Mouse (Mus musculus) Muller cell, postnatal 12 days (primary cell): ENCODE measurements around the gene Tbrg1.

Experiments
- DNase-seq: peaks from one replicate; pipeline ENCODE4 v3.0.0-alpha.2; 2015; ENCODE audit errors: inconsistent ontology term

The Tbrg1 gene

DNA sequence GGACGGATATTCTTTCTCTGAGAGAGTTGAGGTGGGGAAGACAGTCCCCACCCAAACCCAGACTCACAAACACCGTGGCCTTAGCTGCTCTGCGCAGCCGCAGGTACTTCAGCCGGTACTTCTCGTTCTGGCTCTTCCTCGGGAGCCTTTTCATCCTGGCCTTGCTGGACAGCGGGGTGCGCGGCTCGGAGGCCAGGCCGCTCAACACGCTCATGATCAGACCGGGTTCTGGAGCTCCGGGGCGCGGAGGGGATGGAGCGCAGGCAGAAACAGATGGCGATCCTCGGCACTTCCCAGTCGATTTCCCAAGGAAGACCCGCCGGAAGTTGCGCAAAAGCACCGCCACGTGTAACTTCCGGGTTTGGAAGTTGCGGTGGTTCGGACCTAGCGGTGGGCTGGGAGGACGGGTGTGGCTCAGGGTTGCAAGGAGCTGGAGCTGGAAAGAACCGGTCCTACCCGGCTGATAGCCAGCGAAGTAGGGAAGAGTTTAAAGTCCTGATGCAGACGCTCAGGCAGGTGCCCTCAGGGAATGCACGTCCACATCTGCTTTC, at the start of gene Tbrg1:
Gene Tbrg1 (minus strand): TSS at position 382 of the 551 bp plus-strand sequence.
- DNase-seq = peak; percentile 86

DNA sequence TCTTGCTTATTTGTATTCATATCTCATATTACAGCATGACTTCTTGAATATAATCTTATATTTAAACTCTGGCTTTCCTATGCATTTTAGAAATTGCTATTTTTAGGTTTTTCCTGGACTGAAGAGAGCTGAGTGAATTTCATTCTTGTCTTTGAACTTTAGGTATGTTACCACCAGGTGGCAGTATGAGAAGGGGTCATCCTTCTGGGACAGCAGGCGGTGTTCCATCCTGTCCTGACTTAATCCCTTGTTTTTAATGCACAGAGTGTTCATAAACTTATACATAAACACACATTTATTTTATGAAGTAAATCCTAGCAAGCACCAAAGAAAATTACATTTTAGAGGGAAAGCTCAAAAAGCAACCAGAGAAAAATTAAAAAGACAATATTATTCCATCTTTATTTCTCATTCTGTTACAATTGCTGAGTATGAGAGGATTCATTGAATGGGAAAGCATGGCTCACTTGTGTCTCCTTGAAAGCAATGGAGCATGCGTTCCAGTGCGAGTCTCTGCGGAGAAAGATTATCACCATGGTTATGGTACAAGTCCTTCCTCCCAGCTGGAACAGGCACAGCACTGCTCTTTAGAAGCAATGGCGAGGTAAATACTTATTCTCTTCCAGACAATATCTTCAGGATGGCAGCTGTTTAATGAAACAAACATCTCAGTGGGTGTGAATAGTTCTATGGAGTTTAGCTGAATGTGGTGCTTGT, 33.0 kb upstream of the Tbrg1 start:
- DNase-seq = peak; percentile 6

DNA sequence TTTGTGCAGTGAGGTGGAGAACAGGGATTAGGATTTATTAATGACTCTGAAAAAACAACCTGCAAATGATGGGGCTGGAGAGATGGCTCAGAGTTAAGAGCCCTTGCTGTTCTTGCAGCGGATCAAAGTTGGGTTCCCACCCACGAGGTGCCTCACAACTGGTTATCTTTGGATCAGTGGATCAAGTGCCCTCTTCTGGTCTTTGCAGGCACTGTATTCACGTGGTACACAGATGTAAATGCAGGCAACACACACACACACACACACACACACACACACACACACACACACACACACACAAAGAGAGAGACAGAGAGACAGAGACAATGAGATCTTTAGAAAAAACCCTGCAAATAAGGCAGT, 30.8 kb upstream of the Tbrg1 start:
- DNase-seq = no peak

DNA sequence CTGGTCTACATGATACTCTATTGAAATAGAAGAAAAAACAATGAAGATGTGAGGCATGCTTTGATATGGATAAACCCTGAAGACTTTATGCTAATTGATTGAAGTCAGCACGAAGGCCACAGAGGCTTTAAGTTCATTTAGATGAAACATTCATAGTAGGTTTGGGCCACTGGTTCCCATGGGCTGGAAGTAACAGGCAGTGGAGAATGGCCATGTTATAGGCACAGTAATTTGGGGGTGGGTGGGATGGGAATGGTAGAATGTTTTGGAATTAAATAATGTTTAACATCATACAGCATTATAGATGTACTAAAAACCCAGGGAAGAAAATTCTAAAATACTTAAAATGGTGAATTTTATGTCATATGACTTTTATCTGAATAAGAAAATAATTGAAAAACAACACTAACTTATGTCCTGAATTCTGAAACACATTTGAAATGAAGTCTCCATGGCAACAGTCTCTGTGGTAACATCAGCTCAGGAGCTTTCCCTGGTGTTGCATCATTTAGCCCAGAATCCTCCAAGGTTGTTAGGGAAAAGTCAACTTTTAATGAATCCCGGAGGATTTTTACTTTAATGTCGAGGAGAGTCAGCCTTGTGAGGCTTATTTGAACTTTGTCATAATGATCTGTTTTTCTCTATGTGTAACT, 30.3 kb upstream of the Tbrg1 start:
- DNase-seq = no peak

DNA sequence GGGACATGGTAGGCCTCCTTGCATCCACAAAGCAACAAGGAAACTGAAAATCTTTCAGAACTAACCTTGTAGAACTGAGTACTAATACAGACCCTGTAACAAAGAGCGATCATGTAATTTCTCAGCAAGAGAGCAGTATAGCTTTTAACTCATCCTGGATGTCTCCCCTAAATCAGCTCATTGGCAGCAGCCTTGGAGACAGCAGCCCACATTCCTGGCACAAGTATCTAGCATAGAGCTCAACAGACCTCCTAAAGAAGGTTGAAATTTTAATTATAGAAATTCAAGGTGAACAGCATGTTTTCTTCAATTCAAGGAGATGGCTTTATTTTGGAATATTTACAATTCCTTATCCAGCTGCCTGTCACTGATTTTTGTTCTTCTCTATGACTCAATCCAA, 24.0 kb upstream of the Tbrg1 start:
- DNase-seq = no peak

DNA sequence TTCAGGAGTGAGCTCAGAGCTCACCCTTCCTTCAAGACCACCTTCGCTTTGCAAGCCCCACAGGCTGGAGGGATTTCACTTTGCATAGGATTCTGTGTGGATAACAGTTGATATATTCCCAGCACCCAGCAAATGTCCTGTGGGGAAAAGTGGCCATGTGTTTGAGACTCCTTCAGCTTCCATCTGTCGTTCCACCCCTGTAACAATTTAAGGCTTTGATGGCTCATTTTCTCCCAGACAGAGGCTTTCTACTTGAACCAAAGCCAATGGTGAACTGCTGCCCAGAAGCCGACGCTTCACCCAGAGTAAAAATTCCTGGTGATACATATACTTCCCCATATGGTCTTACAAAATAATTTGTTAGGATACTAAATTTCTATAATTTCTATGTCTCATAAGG, 18.2 kb upstream of the Tbrg1 start:
- DNase-seq = no peak

DNA sequence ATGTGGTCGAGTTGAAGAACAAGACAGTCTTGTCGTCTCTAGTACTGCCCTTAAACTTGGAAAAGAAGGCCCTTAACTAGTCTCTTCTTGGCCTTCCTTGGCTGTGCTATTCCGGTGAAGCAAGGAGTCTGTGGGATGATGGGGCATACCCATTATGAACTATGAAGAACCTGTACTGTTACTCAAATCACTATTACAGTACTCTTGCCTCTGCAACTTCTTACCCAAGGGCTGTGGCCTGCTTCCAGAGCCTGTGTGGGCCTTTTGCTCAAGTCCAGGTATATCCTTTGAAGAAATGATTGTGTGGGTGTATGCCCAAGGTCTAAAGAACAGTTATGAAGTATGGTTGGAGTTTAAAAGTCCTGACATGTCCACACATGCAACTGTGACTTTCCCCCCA, 13.1 kb upstream of the Tbrg1 start:
- DNase-seq = no peak

DNA sequence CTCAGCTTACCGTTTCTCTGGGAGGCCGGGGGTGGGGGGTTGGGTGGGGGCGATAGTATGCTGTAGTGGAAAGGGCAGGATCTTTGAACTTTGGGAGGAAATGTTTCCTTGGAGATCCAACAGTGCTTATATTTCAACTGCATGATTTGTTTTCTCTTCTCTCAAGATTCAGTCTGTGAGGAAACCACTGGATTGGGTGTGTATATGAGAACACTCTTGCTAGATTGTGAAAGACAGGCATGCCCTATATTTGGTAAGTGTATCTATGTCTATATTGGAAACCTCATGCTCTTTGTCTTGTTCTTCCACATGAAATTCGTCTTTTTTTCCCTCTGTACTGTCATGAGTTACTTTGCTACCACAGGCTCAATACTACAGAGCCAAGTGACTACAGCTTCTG, 12.6 kb upstream of the Tbrg1 start:
- no peak for DNase-seq

DNA sequence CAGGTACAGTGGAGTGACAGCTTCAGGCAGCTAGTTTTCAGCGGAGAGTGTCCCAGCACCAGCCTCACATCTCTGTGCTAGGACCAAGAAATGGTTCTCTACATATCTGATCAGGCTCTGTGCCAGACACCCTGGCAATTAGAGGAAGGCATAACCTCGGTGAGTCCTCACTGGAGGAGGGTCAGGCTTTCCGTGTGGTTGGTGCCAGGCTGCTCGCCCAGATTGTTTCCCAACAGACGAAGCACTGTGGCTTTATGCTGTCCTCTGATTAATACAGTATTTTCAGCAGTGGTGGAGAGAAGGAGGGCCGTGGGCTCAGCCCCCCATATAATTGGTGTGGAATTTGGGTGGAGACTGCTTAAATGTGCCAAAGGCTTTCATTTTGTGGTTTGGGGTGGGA, 12.0 kb upstream of the Tbrg1 start, which contains the start of gene Panx3:
Gene Panx3 (minus strand): TSS at position 121 of the 400 bp plus-strand sequence.
- DNase-seq = peak; percentile 58

DNA sequence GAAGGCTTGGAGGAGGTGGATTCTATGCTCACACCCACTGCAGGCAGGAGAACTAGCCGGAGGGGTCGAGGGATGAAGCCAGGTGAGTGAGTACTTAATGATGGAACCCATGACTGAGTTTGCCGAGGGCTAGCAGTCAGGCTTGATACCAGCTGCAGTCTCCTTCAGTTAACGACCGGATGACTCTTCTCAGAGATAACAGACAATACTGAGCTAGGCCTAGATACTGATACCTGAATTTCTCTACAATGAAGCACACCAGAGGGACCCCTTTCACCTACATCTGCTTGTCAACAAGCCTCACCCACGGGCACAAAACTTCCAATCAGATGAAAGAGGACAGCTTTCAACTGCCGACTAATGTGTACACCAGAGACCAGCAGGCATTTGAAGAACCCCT, 8.9 kb upstream of the Tbrg1 start:
- no peak for DNase-seq

DNA sequence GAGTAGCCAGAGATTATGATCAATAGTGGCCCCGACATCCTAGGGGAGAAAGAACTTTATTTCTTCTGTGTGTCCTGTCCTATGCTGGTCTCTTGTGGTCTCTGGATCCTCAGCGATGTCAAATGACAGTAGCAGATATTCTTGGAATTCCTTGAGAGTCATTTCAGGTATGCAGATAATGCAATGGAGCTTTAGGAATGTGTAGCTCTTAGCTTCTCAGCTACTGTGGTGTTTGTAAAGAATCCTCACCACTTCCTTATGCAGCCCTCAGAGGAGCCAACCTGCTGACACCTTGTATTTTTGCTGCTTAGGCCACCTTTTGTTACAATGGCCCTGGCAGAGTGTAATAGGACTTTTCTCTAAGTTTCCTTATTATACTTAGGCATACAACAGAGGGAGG, 7.5 kb upstream of the Tbrg1 start:
- DNase-seq = peak; percentile 16

DNA sequence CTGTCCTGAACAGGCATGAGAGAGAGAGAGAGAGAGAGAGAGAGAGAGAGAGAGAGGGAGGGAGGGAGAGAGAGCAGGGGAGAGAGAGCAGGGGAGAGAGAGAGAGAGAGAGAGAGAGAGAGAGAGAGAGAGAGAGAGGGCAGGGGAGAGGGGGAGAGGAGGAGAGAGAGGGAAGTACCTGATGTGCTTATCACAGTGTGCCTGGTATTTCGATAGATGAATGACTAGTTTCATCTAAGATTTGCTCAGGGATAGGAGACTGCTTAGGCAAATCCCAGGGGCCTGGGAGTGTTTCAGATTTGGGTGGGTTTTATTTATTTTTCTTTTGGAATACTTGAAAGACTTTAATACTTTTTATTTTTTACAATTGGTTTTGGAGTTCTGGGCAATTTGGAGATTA, 6.1 kb upstream of the Tbrg1 start:
- DNase-seq = no peak

DNA sequence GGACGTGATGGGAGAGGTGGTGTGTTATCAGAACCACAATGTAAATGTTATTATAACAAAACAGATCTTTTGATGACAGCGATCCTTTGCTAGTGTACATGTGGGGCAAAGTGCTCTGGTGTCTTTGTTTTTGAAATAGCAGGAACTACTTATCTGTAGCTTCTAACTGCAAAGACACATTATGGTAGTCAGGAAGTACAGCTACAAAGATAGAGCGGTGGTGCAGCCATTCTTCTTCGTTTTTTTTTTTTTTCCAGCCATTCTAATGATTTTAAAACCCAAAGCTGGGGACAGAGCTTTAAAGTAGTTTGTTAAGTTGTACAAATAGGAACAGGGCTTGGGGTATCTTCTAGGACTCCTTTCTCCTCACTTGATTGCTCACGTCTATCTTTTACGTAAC, 2.3 kb upstream of the Tbrg1 start:
- no peak for DNase-seq

DNA sequence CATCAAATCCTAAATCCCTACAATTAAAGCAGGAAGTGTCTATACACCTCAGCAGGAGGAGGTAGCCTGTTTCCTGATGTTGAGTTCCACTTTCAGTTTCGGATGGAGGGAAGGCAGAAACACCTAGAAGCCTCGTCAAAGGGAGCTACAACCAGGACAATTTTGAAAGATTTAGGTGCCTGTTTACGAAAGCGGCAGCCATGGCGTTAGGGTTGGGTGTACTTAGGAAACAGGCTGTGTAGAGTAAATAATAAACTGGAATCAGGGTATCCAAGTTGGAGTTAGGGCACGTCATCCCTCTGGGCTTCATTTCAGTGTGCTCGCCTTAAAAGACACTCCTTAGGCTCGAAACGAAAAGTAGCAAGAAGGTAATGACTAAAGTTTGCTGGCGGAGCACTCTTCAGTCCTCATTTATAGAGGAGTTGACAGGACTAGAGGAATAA, 652 bp downstream of the Tbrg1 start:
- peak; percentile 50 for DNase-seq

DNA sequence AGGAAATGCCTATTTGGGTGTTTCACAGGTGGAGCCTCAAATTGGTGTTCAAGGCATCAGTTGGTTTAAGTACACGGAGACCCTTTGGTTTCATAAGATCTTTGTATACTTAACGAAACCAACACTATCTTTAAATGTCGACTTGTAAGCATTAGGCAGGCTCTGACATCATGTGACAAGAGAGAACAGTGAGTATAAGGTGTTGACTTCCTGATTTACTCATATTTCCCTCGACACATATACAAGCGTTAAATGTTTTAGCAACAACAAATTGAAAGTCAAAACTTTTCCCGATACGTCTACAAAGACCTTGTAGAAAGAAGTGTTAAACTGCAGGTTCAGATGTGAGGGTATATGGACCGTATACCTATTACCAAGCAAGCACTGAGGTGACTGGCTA, 1.2 kb downstream of the Tbrg1 start:
- peak; percentile 14 for DNase-seq

DNA sequence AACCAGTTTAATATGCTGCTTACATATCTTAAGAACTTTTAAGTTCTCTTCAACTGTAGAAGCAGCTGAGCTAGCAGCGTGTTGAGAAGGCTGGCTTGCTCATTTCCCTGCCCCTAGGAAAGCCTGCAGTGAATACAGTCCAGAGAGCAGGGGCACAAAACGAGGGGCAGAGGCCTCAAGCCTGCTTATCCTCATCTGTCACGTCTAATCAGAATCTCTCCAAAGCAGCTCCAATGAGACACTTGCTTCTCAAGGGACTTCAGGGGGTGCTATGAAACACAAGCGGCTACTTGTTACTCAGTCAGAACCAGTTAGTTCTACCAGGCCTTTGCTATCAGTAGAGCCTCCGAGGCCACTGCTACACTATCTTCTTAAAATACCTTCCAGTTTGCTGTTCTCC, 3.3 kb downstream of the Tbrg1 start:
- DNase-seq = no peak

DNA sequence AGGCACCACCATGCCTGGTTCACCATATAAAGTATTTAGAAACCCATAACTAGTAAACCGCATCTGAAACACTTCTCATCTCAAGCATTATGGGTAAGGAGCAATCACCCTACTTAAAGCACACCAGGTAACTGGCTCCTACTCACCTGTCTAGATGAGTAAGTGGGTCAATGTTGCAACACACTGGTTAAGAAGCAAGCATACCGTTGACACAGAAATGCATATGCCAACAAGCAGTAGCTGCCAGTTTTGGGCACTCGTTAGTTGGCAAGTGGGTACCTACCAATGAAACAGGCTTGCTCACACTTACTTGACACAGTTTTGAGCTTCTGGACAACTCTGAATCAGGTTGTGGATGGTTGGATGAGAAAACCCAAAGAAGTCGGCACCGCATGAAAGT, 6.5 kb downstream of the Tbrg1 start:
- DNase-seq = no peak

DNA sequence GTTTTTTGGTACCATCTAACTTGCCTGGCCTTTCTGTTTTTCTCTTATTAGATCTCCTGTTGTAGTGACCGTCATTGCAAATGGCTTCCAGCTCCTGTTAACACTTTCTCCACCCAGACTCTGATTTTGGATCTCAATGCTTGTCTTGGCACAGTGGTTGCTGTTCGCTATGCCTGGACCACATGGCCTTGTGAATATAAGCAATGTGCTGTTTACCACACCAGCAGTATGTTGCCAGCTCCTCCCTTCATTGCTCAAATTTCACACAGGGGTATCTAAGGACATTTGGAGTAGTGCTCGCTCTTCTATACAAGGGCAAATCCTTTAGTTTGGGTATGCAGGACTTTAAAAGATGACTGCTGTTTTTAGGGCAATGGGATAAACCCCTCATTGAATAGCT, 10.9 kb downstream of the Tbrg1 start:
- no peak for DNase-seq

DNA sequence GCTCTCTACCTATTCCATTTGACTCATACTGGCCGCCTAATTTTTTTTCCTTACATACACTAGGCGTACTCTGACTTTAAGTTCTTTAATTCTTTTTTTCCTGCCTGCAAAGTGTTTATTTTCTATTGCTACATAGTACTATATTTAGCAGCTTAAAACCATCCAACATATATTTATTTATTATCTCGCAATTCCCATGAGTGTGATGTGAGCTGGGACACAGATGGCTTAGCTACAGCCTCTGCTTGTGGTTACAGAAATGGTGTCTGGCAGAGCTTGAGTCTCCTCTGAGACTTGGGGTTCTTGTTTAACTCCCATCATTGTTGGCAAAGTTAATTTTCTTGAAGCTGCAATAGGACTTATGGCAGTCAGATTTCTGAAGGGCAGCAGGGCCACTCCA, 18.4 kb downstream of the Tbrg1 start:
- no peak for DNase-seq

DNA sequence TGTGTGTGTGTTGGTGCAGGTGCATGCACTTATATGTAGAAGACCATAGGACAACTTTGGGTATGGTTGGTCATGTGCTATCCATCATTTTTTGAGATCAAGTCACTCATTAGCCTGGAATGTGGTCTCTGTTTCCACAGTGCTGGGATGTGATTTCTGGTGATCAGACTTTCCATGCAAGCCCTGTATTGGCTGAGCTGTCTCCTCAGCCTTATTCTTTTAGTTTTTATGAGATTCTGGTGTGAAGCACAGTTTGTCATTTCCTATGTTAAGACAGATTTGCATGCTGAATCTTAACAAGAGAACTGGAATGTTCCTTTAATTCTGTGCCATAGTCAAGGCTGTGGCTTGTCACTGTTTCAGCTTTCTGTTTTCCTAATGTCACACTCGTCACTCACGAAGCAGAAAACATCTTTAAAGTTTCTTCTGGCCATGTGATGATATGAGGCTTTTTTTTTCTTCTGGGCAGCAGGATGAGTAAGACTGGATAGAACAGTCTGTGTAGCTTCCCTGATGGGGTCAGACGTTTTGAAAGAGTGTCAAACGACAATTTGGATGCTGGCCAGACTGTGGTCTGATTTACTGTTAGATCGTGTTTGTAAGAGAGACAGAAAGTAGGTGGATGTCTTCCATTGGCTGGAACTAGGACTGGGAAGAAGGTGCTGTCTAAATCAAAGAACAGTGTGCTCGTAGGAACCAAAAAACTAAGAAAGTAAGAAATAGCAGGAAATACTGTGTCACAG, 20.1 kb downstream of the Tbrg1 start:
- peak; percentile 77 for DNase-seq

DNA sequence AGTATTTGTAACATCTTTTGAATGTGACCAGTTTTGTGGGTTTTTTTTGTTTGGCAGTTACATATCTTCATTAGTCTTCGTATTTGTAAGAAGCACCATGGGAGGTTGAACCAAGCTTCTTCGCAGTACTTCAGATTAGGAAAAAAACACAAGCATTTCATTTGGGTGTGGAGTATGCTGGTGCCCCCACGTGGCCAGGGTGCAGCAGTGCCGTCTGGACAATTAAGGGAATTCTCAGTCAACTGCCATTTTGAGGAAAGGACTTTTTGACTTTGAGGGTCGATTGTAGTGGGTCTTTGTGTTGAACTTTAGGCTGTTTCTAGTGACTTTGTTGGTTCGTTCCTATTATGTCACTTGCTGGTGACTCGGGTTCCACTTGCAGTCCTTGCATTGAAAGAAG, 20.8 kb downstream of the Tbrg1 start:
- peak; percentile 49 for DNase-seq

DNA sequence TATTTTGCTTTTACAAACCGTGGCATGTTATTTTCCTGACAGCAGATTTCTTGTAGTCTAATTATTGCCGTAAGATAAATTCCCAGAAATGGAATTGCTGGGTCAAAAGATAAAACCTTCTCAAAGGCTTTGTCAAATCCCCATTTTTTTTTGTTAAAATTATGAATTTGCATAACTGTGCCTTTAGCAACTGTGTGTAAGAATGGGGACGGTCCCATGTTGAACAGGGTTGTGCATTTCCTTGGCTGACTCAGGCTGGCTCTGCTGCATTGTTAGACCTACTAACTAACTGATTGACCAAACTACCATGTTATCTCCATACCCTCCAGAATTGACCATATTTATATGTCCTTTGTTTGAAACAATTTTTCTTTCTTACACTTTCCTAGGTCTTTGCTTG, 22.8 kb downstream of the Tbrg1 start:
- DNase-seq = no peak

DNA sequence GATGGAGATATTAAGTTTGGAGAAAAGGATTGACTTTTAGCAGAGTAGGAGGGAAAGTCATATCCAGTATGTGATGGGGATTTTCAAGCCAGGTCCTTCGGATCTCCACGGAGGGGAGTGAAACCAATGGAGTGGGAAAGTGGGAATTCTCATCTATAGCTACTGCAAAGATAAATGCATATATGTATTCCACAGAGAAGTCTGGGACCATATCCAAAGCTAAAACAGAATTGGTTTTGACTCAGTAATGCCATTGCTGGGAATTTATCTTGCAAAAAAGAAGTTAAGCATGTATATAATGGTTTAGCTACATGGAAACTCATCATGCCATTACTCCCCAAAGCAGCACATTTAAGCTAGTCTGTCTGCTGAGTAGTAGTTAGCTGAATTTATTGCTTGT, 24.8 kb downstream of the Tbrg1 start:
- DNase-seq = no peak
